Mouse (Mus musculus) thymus, adult 2 months (tissue): ENCODE results near the gene Zfp326.

Source experiments
- CTCF ChIP-seq: fragments of 200-500 bp; IDR thresholded peaks from 2 replicates; pipeline ENCODE4 v1.5.1; 2012; ENCODE audit warnings: mild to moderate bottlenecking, control low read depth, low read length, moderate library complexity, borderline replicate concordance; ENCODE audit not compliant: control insufficient read depth, poor library complexity, insufficient read depth; ENCODE audit errors: extremely low read depth
- POLR2A ChIP-seq: fragments of 200-500 bp; IDR thresholded peaks from 2 replicates; pipeline ENCODE4 v1.6.1; 2012; ENCODE audit warnings: mild to moderate bottlenecking, low read length, control low read depth, moderate library complexity; ENCODE audit not compliant: control insufficient read depth, poor library complexity, insufficient read depth; ENCODE audit errors: extremely low read depth

DNA sequence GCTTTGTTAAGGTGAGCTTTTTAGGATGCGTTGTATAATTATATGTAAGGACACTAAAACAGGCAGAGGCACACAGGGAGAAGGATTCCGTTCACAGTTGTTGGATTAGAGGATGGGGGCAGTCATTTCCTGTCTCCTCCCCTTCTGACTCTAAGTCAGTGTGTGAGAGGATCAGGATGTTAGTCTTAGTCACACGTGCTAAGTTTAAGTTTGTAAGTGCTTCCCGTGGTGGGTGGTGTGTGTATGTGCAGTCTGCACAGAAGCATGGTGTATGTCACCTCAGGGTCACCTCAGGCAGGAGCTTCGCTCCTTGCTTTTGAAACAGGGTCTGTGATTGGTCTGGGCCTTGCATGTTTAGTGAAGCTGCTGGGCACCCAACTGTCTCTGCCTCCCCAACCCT, 35.1 kb downstream of the Zfp326 start:
- TF ChIP-seq POLR2A (no peak), CTCF (no peak)
